Mouse (Mus musculus) midbrain, embryonic 12.5 days (tissue): ENCODE data around the gene Kdm1b. TPM values are rescaled to one million over a fixed set of nuclear protein-coding genes. Genes with fewer than 3 reads are reported as not detected.

Experiments used
- ATAC-seq: fragments of 200-750 bp; cut with Nextera tagmentation; 2 replicates; pipeline ENCODE4 v1.8.0; 2017; ENCODE audit warnings: low read depth, moderate TSS enrichment, moderate library complexity; ENCODE audit not compliant: low FRiP score
- H3K27ac ChIP-seq: fragments of 300-500 bp; sonication (generic); replicated peaks from 2 replicates; pipeline ENCODE4 v1.5.1; 2016; ENCODE audit warnings: mild to moderate bottlenecking
- H3K27me3 ChIP-seq: fragments of 300-500 bp; sonication (generic); 2 replicates; pipeline ENCODE4 v1.6.1; 2016; ENCODE audit warnings: mild to moderate bottlenecking
- H3K36me3 ChIP-seq: fragments of 300-500 bp; sonication (generic); 2 replicates; pipeline ENCODE4 v1.6.1; 2016
- H3K4me1 ChIP-seq: fragments of 300-500 bp; sonication (generic); 2 replicates; pipeline ENCODE4 v1.6.1; 2016
- H3K4me2 ChIP-seq: fragments of 300-500 bp; sonication (generic); replicated peaks from 2 replicates; pipeline ENCODE4 v1.6.1; 2016; ENCODE audit warnings: mild to moderate bottlenecking, moderate library complexity
- H3K4me3 ChIP-seq: fragments of 300-500 bp; sonication (generic); 2 replicates; pipeline ENCODE4 v1.5.1; 2016; ENCODE audit warnings: mild to moderate bottlenecking
- H3K9ac ChIP-seq: fragments of 300-500 bp; sonication (generic); replicated peaks from 2 replicates; pipeline ENCODE4 v1.6.1; 2016; ENCODE audit warnings: mild to moderate bottlenecking, moderate library complexity
- H3K9me3 ChIP-seq: fragments of 300-500 bp; sonication (generic); 2 replicates; pipeline ENCODE4 v1.6.1; 2016; ENCODE audit warnings: mild to moderate bottlenecking
- WGBS: fragments of 180-500 bp; shearing (Covaris S2); methylation state at CpG from one replicate; pipeline ENCODE4 v1.1.7; 2016; 5-methylcytosine and 5-hydroxymethylcytosine counted together
- polyA plus RNA-seq: library from polyadenylated mRNA; unstranded; fragments of >200 nt; fragmentation: Nextera tagmentation; extraction: Ambion mirVana; gene quantifications from 2 replicates; pipeline ENCODE4 v1.2.1, GENCODE M21; 2016

Kdm1b gene
- polyA plus RNA-seq, 1 experiment from 2014 or later = 22.0 TPM

GRCm38 (mm10) chr13:47063985-47064760 is 20.9 kb downstream of the Kdm1b start:
- Histone ChIP-seq H3K27ac (no peak overlapping the region), H3K36me3 (peaks cover 58% of the 10 kb centered on the region), H3K4me2 (no peak overlapping the region), H3K9me3 (no peaks in the 10 kb centered on the region), H3K9ac (no peak overlapping the region), H3K4me1 (no peaks in the 10 kb centered on the region), H3K4me3 (no peak overlapping the region), H3K27me3 (no peaks in the 10 kb centered on the region)
- WGBS = 87% methylated on average over 15 of the region's 15 CpGs
- no peak for ATAC-seq

- no peaks in the 10 kb centered on the region for H3K9me3 ChIP-seq
- no peak overlapping the region for H3K9ac ChIP-seq
- no peak overlapping the region for H3K27ac ChIP-seq
- ATAC-seq = no peak
- H3K36me3 ChIP-seq = peaks cover 48% of the 10 kb centered on the region
- no peaks in the 10 kb centered on the region for H3K4me1 ChIP-seq
- H3K27me3 ChIP-seq = no peaks in the 10 kb centered on the region
- WGBS = 96% methylated on average over 10 of the region's 10 CpGs
- H3K4me3 ChIP-seq = no peak overlapping the region
- no peak overlapping the region for H3K4me2 ChIP-seq
Observed at GRCm38 (mm10) chr13:47066516-47066915, 23.2 kb downstream of the Kdm1b start.

GRCm38 (mm10) chr13:47067001-47067400 is 23.7 kb downstream of the Kdm1b start:
- H3K27me3 ChIP-seq = no peaks in the 10 kb centered on the region
- no peaks in the 10 kb centered on the region for H3K9me3 ChIP-seq
- ATAC-seq = no peak
- no peak overlapping the region for H3K9ac ChIP-seq
- H3K4me2 ChIP-seq = no peak overlapping the region
- peaks cover 52% of the 10 kb centered on the region for H3K36me3 ChIP-seq
- no peak overlapping the region for H3K4me3 ChIP-seq
- H3K27ac ChIP-seq = no peak overlapping the region
- no peaks in the 10 kb centered on the region for H3K4me1 ChIP-seq
- 94% methylated on average over 6 of the region's 6 CpGs for WGBS

- ATAC-seq = no peak
- H3K27me3 ChIP-seq = no peaks in the 10 kb centered on the region
- H3K4me1 ChIP-seq = no peaks in the 10 kb centered on the region
- H3K4me2 ChIP-seq = no peak overlapping the region
- peaks cover 60% of the 10 kb centered on the region for H3K36me3 ChIP-seq
- 88% methylated on average over 15 of the region's 15 CpGs for WGBS
- H3K9ac ChIP-seq = no peak overlapping the region
- no peak overlapping the region for H3K4me3 ChIP-seq
- no peaks in the 10 kb centered on the region for H3K9me3 ChIP-seq
- H3K27ac ChIP-seq = no peak overlapping the region
Observed at GRCm38 (mm10) chr13:47070329-47071080, 27.2 kb downstream of the Kdm1b start.

GRCm38 (mm10) chr13:47071871-47072270 is 28.6 kb downstream of the Kdm1b start:
- Histone ChIP-seq H3K36me3 (peaks cover 62% of the 10 kb centered on the region), H3K27me3 (no peaks in the 10 kb centered on the region), H3K4me1 (no peaks in the 10 kb centered on the region), H3K27ac (no peak overlapping the region), H3K9ac (no peak overlapping the region), H3K4me3 (no peak overlapping the region), H3K9me3 (no peaks in the 10 kb centered on the region), H3K4me2 (no peak overlapping the region)
- no peak for ATAC-seq
- WGBS = 97% methylated on average over 13 of the region's 13 CpGs

GRCm38 (mm10) chr13:47072484-47072883 is 29.2 kb downstream of the Kdm1b start:
- WGBS = 90% methylated on average over 5 of the region's 5 CpGs
- Histone ChIP-seq H3K36me3 (peaks cover 56% of the 10 kb centered on the region), H3K9ac (no peak overlapping the region), H3K27ac (no peak overlapping the region), H3K9me3 (no peaks in the 10 kb centered on the region), H3K27me3 (no peaks in the 10 kb centered on the region), H3K4me1 (no peaks in the 10 kb centered on the region), H3K4me2 (no peak overlapping the region), H3K4me3 (no peak overlapping the region)
- no peak for ATAC-seq

- Histone ChIP-seq H3K9me3 (no peaks in the 10 kb centered on the region), H3K4me1 (no peaks in the 10 kb centered on the region), H3K4me3 (no peak overlapping the region), H3K27ac (no peak overlapping the region), H3K36me3 (peaks cover 75% of the 10 kb centered on the region), H3K9ac (no peak overlapping the region), H3K27me3 (no peaks in the 10 kb centered on the region), H3K4me2 (no peak overlapping the region)
- ATAC-seq = no peak
- 91% methylated on average over 5 of the region's 5 CpGs for WGBS
Observed at GRCm38 (mm10) chr13:47076156-47076555, 32.9 kb downstream of the Kdm1b start.

- Histone ChIP-seq H3K9me3 (no peaks in the 10 kb centered on the region), H3K4me3 (no peak overlapping the region), H3K36me3 (peaks cover 77% of the 10 kb centered on the region), H3K4me2 (no peak overlapping the region), H3K4me1 (no peaks in the 10 kb centered on the region), H3K9ac (no peak overlapping the region), H3K27me3 (no peaks in the 10 kb centered on the region), H3K27ac (no peak overlapping the region)
- ATAC-seq = no peak
Observed at GRCm38 (mm10) chr13:47077367-47077766, 34.1 kb downstream of the Kdm1b start.

- Histone ChIP-seq H3K9me3 (no peaks in the 10 kb centered on the region), H3K4me3 (no peak overlapping the region), H3K27me3 (no peaks in the 10 kb centered on the region), H3K4me1 (no peaks in the 10 kb centered on the region), H3K9ac (no peak overlapping the region), H3K36me3 (peaks cover 67% of the 10 kb centered on the region), H3K4me2 (no peak overlapping the region), H3K27ac (no peak overlapping the region)
- ATAC-seq = no peak
- WGBS = 69% methylated on average over 5 of the region's 5 CpGs
Observed at GRCm38 (mm10) chr13:47078799-47079198, 35.5 kb downstream of the Kdm1b start.

GRCm38 (mm10) chr13:47080905-47081505 is 37.7 kb downstream of the Kdm1b start:
- Histone ChIP-seq H3K9ac (no peak overlapping the region), H3K27ac (no peak overlapping the region), H3K9me3 (no peaks in the 10 kb centered on the region), H3K4me2 (no peak overlapping the region), H3K27me3 (no peaks in the 10 kb centered on the region), H3K36me3 (peaks cover 56% of the 10 kb centered on the region), H3K4me1 (no peaks in the 10 kb centered on the region), H3K4me3 (no peak overlapping the region)
- no peak for ATAC-seq
- WGBS = 89% methylated on average over 4 of the region's 4 CpGs

GRCm38 (mm10) chr13:47088433-47088832 is 45.1 kb downstream of the Kdm1b start:
- Histone ChIP-seq H3K4me1 (no peaks in the 10 kb centered on the region), H3K9ac (no peak overlapping the region), H3K27me3 (no peaks in the 10 kb centered on the region), H3K4me2 (no peak overlapping the region), H3K36me3 (peaks cover 49% of the 10 kb centered on the region), H3K27ac (no peak overlapping the region), H3K4me3 (no peak overlapping the region), H3K9me3 (no peaks in the 10 kb centered on the region)
- 100% methylated on average over 1 of the region's 1 CpGs for WGBS
- no peak for ATAC-seq

GRCm38 (mm10) chr13:47089271-47089670 is 46.0 kb downstream of the Kdm1b start:
- Histone ChIP-seq H3K9ac (no peak overlapping the region), H3K36me3 (peaks cover 57% of the 10 kb centered on the region), H3K4me2 (no peak overlapping the region), H3K4me1 (no peaks in the 10 kb centered on the region), H3K27me3 (no peaks in the 10 kb centered on the region), H3K4me3 (no peak overlapping the region), H3K9me3 (no peaks in the 10 kb centered on the region), H3K27ac (no peak overlapping the region)
- whole genome bisulfite sequencing = 89% methylated on average over 2 of the region's 2 CpGs
- no peak for ATAC-seq
